Mouse (Mus musculus) heart, adult 2 months (tissue): Measurements from ENCODE around the gene Sox15. TPM values are rescaled to one million over a fixed set of nuclear protein-coding genes. Genes with fewer than 3 reads are reported as not detected.

Experiments
- DNase-seq, 2 experiments: peaks; one replicate each; pipeline ENCODE4 v3.0.0; 2021
- H3K27ac ChIP-seq: fragments of 200-600 bp; 2 replicates; pipeline ENCODE4 v1.8.1; 2022
- H3K27me3 ChIP-seq: fragments of 200-500 bp; 2 replicates; pipeline ENCODE4 v1.6.1; 2012; ENCODE audit warnings: mild to moderate bottlenecking, low read length, inconsistent platforms, mixed read lengths; ENCODE audit not compliant: control insufficient read depth, insufficient read depth
- H3K36me3 ChIP-seq: fragments of 200-500 bp; 2 replicates; pipeline ENCODE4 v1.6.1; 2012; ENCODE audit warnings: low read length, inconsistent platforms; ENCODE audit not compliant: control insufficient read depth, insufficient read depth
- H3K4me1 ChIP-seq: fragments of 200-500 bp; 2 replicates; pipeline ENCODE4 v1.6.1; 2011; ENCODE audit warnings: low read length; ENCODE audit not compliant: control insufficient read depth, insufficient read depth
- H3K4me3 ChIP-seq: fragments of 200-600 bp; 2 replicates; pipeline ENCODE4 v1.8.1; 2022
- H3K79me2 ChIP-seq: fragments of 200-500 bp; replicated peaks from 2 replicates; pipeline ENCODE4 v1.6.1; 2012; ENCODE audit warnings: mild to moderate bottlenecking, inconsistent platforms, low read length, moderate library complexity, mixed read lengths; ENCODE audit not compliant: control insufficient read depth, insufficient read depth
- H3K9ac ChIP-seq: fragments of 200-500 bp; 2 replicates; pipeline ENCODE4 v1.6.1; 2012; ENCODE audit warnings: low read depth, mild to moderate bottlenecking, control low read depth, inconsistent platforms, low read length, mixed read lengths
- CTCF ChIP-seq: fragments of 200-600 bp; IDR thresholded peaks from 2 replicates; pipeline ENCODE4 v1.8.1; 2022; ENCODE audit warnings: antibody characterized with exemption, mild to moderate bottlenecking, moderate library complexity
- EP300 ChIP-seq: fragments of 200-500 bp; IDR thresholded peaks from 2 replicates; pipeline ENCODE4 v1.6.1; 2011; ENCODE audit warnings: low read depth, low read length, control low read depth; ENCODE audit not compliant: insufficient read depth
- POLR2A ChIP-seq: fragments of 200-500 bp; IDR thresholded peaks from 2 replicates; pipeline ENCODE4 v1.6.1; 2011; ENCODE audit warnings: mild to moderate bottlenecking, low read depth, low read length, control low read depth; ENCODE audit not compliant: insufficient read depth
- WGBS: fragments of 180-500 bp; shearing (Covaris S2); methylation state at CpG from one replicate; pipeline ENCODE4 v1.1.7; 2018; 5-methylcytosine and 5-hydroxymethylcytosine counted together
- intact Hi-C: fragments of 180-260 bp; cut with DNase I; formaldehyde crosslinking; loops from one replicate; pipeline ENCODE4 v1.15.1; 2025
- polyA plus RNA-seq: library from polyadenylated mRNA; depleted of rRNA; stranded (reverse); fragments of >200 nt; gene quantifications from 2 replicates; pipeline ENCODE4 v1.2.3, GENCODE M21; 2012
- total RNA-seq, 2 experiments: library from RNA; stranded (reverse); gene quantifications; 2 replicates each; pipeline ENCODE4 v1.2.3; 2021

Sox15 gene
- total and polyA plus RNA-seq, 3 experiments, result not detected

DNA sequence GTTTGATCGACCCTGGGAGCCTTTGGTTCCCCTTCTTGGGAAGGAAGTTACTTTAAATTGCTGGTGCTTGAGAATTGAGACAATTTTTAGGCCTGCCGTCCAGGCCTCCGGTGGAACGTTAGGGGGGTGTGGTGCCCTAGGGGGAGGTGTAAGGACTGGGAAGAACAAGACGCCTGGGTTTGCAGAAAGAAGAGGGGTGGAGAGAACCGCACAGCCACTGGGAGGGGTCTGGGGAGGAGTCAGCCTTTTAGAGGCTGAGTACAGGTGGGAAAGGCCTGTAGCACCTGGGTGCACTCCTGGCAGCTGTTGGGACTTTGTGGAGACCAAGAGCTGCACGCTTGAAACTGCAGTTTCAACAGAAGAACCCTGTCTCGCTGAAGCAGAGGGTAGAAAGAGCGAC, 354 bp upstream of the Sox15 start:
- H3K36me3 ChIP-seq, result no peaks in the 10 kb centered on the region
- no peak overlapping the region for H3K27ac ChIP-seq
- H3K79me2 ChIP-seq, result no peaks in the 10 kb centered on the region
- TF ChIP-seq POLR2A, result no peak
- no peak for TF ChIP-seq EP300
- TF ChIP-seq CTCF, result no peak
- intact Hi-C loops, result loop anchor here (2.0 kb wide), 1 partner anchor 100 kb away; no protein-coding TSS in a partner anchor
- DNase-seq, result no peak
- H3K4me1 ChIP-seq, result peaks cover 2% of the 10 kb centered on the region
- no peaks in the 10 kb centered on the region for H3K27me3 ChIP-seq
- WGBS, result 46% methylated on average over 9 of the region's 9 CpGs
- H3K4me3 ChIP-seq, result no peak overlapping the region
- no peak overlapping the region for H3K9ac ChIP-seq

DNA sequence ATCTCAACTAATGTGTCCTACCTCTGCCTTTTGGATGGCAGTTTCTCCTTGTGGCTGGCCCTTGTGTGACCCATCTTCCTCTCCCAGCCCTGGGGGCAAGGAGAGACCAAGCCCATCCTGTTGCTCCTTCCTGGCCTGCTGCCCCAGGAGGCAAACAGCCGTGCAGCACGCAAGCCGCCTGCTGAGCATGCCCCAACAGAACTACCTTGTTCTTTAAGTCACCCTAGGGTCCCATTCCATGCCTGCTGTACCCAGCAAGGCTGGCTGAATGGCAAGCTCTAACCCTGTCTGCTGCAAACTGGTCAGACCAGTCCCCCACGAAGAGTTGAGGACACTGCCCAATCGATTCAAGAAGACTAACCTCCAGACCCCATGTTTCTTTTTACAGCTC, 946 bp downstream of the Sox15 start:
- Histone ChIP-seq H3K27me3 (no peaks in the 10 kb centered on the region), H3K36me3 (no peaks in the 10 kb centered on the region), H3K4me1 (peaks cover 2% of the 10 kb centered on the region), H3K9ac (peak overlapping the region; percentile 10; the same call in 1 of the 2 replicates), H3K27ac (no peak overlapping the region), H3K4me3 (no peak overlapping the region), H3K79me2 (no peaks in the 10 kb centered on the region)
- intact Hi-C loops, result loop anchor here (2.0 kb wide), 1 partner anchor 27 kb away; no protein-coding TSS in a partner anchor
- TF ChIP-seq EP300 (no peak), POLR2A (no peak), CTCF (no peak)
- no peak for DNase-seq
- WGBS, result 53% methylated on average over 5 of the region's 5 CpGs

DNA sequence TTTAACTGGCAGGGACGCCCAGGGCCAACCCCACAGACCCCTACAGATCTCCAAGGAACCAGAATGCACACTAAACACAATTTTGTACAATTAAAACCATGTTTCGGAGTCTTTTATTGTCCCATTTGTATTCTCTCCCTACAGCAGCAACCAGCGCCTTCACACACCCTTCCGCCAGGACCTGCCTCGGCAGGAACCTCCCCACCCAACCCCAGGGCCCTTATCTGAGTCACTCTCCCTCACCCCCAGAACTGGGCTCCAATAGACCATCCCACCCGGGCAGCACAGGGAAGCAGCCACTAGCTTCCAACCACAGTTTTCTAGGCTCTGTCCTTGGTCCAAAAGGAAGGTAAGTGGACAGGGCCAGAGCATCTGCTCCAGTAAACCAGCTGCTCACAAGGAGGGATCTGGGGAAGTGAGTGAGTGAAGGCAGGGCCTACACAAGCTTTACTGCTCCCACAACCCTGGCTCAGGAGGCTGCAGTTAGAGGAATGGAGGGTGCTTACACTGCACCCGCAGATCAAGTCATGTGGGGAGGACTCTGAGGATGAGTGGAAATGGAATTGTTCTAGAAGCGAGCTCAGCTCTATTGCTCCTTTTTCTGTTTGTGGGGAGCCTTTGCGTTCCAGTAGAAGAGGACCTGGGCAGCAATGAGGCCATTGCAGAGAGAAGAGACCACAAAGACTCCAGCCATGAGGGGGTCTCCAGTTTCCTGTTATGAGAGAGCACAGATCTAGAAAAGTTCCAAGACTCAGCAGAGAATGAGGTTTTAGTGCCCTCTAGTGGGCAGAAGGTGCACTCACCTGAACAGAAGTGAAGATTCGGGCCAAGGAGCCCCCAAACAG, 1.7 kb downstream of the Sox15 start:
- no peaks in the 10 kb centered on the region for H3K36me3 ChIP-seq
- intact Hi-C loops, result loop anchor here (2.0 kb wide), 1 partner anchor 28 kb away; no protein-coding TSS in a partner anchor

DNA sequence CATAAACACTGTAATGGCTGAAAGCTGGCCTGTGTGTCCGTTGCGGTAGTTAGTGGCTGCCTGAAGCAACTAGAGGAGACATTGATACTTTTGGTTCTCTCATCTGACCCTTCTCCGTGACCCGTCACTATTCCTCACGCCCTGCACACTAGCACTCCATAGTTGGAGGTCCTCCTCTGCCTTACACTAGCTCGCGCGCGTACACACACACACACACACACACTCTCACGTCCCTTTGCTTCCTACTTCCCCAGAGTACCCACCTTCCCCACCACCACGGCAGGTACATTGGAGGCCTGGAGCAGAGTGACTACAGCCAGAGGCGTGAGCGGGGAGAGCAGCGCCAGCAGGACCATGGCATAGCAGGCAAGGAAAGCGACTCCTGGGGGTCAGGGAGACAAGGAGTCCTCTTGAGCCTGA, 2.4 kb downstream of the Sox15 start:
- Histone ChIP-seq H3K4me3 (no peak overlapping the region), H3K4me1 (peaks cover 2% of the 10 kb centered on the region), H3K36me3 (no peaks in the 10 kb centered on the region), H3K27me3 (no peaks in the 10 kb centered on the region), H3K79me2 (no peaks in the 10 kb centered on the region), H3K27ac (no peak overlapping the region), H3K9ac (no peak overlapping the region)
- intact Hi-C loops, result loop anchor here (2.0 kb wide), 1 partner anchor 29 kb away; no protein-coding TSS in a partner anchor
- 0 out of 2 replicates have a peak, but pooled peaks have one; percentile 0 for TF ChIP-seq EP300
- TF ChIP-seq POLR2A, result no peak
- WGBS, result 86% methylated on average over 15 of the region's 15 CpGs
- DNase-seq, result no peak

More for the DNA sequence above, 1.7 kb downstream of the Sox15 start:
- Histone ChIP-seq H3K4me3 (no peak overlapping the region), H3K27me3 (no peaks in the 10 kb centered on the region), H3K27ac (no peak overlapping the region), H3K9ac (no peak overlapping the region), H3K79me2 (no peaks in the 10 kb centered on the region), H3K4me1 (peaks cover 2% of the 10 kb centered on the region)
- 71% methylated on average over 10 of the region's 10 CpGs for WGBS
- TF ChIP-seq CTCF (peak; percentile 94), EP300 (0 out of 2 replicates have a peak, but pooled peaks have one; percentile 34), POLR2A (no peak)
- DNase-seq, result peak; percentile 36 to 55

DNA sequence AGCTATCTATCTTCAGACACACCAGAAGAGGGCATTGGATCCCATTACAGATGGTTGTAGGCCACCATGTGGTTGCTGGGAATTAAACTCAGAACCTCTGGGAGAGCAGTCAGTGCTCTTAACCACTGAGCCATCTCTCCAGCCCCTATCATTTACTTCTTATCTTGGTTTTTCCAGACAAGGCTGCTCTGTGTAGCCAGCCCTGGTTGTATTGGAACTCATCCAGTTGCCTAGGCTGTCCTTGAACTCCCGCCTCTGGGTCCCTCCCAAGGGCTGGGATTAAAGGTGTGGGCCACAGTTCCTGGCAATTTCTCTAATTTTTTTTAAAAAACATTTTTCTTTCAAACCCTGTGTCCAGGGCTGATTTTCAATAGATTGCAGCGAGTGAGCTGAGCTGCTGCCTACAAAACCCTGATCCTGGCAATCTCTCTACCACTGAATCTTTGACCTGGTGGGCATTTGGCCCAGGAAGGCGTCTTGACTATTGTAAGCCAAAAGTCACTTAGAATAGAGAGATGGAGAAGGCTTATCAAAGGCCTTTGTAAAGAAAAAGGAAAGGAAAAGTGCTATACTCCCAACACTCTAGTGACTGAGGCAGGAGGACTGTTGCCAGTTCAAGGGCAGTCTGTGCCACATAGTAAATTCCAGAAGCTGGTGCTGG, 6.2 kb downstream of the Sox15 start:
- TF ChIP-seq EP300 (no peak), CTCF (no peak), POLR2A (no peak)
- H3K4me3 ChIP-seq, result peak overlapping the region; percentile 79
- DNase-seq, result no peak
- peak overlapping the region; percentile 98 for H3K27ac ChIP-seq
- peaks cover 6% of the 10 kb centered on the region for H3K4me1 ChIP-seq
- intact Hi-C loops, result no loop called here
- no peak overlapping the region for H3K9ac ChIP-seq
- no peaks in the 10 kb centered on the region for H3K79me2 ChIP-seq
- H3K36me3 ChIP-seq, result no peaks in the 10 kb centered on the region
- no peaks in the 10 kb centered on the region for H3K27me3 ChIP-seq
- 36% methylated on average over 3 of the region's 3 CpGs for WGBS
